In the genomic region with DNA sequence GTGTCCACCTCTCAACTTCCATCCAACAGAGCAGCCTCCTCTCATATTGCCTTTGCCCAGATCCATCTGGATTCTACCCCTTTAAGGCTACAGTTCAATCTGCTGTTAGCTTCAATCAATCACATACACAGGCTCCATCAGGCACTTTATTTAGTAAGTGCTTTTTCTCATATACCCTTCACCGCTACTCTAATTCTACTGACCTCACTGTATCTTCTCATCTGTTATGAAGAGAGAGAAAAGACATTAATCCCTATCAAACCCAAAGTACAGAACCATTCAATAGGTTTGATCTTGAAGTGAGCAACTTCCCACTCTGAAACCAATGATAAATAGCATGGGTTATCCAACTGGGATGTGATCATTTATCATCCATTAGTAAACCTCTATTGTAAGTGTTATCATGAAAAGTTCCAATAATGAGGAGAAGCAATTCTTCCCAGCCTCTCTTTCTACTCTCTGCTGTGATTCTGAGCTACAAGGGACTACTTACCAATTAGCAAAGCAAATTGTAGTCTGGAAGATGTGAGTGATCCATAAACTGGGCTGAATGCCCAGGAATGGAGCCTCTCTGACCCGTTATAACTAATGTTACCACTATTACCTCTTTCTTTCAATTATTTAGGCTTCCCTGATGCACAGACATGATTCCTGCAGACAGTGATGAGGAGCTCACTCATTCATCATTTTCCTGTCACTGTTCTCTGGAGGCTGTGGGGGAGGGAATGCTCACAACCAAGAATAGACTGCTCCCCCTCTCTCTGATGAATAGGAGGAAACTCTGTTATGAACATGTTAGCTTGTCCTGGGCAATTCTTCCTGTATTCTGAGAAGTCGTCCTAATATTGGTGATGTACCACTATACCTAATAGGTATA, we compare ENCODE assay signal across 27 mouse cellular contexts. TPM values are rescaled to one million over a fixed set of nuclear protein-coding genes. Genes with fewer than 3 reads are reported as not detected.
DNase-seq lines count a peak whose midpoint lies in the region; ATAC-seq lines count a peak whose summit lies in the region.
"Had no signal": no experiment of that assay in that cellular context is flagged by ENCODE, and none has a peak within 500 bp of the region (broad histone marks: within the 10 kb centered on the region; RNA-seq: fewer than 3 reads in every experiment).

No protein-coding gene starts in this region.

- H3K27ac ChIP-seq in forebrain, embryonic 13.5 days = no peak overlapping the region
- no peak overlapping the region for H3K27ac ChIP-seq in forebrain, embryonic 10.5 days
- H3K27ac ChIP-seq in neural tube, embryonic 12.5 days = no peak overlapping the region
- H3K27ac ChIP-seq in hindbrain, embryonic 15.5 days (replicated peaks) = no peak overlapping the region
- no peak overlapping the region for H3K27ac ChIP-seq in intestine, embryonic 16.5 days (ENCODE audit: low read length)
- H3K27ac ChIP-seq: embryonic facial prominence, embryonic 15.5 days; liver, embryonic 13.5 days; midbrain, embryonic 15.5 days; stomach, embryonic 15.5 days had no signal

- DNase-seq in forebrain, embryonic 10.5 days (ENCODE audit: extremely low spot score, low spot score) = no peak
- DNase-seq in neural tube, embryonic 10.5 days (ENCODE audit: extremely low spot score, low spot score) = no peak
- DNase-seq in retina, postnatal 1 day = peak; percentile 26
- DNase-seq in spleen, postnatal 4 days (ENCODE audit: low spot score in 2 of 2) = no peak
- DNase-seq: adrenal gland, postnatal 36 days; cerebellum, adult 11-12 months; cerebellum, postnatal 14 days; gastrocnemius, postnatal 10 days; kidney, postnatal 4 days; liver, embryonic 13.5 days; lung, embryonic 14.5 days; right cerebral cortex, adult 18-20 months; right cerebral cortex, postnatal 4 days; thymus, adult 18-20 months; thymus, postnatal 4 days had no signal

- 71% methylated on average over 3 of the region's 3 CpGs for WGBS in forebrain, embryonic 13.5 days
- WGBS in forebrain, embryonic 10.5 days = 85% methylated on average over 3 of the region's 3 CpGs
- WGBS in neural tube, embryonic 12.5 days = 68% methylated on average over 3 of the region's 3 CpGs
- 58% methylated on average over 3 of the region's 3 CpGs for WGBS in hindbrain, embryonic 15.5 days
- 71% methylated on average over 3 of the region's 3 CpGs for WGBS in intestine, embryonic 16.5 days

- H3K4me3 ChIP-seq in forebrain, embryonic 13.5 days = no peak overlapping the region
- H3K4me3 ChIP-seq in forebrain, embryonic 10.5 days = no peak overlapping the region
- no peak overlapping the region for H3K4me3 ChIP-seq in neural tube, embryonic 12.5 days
- H3K4me3 ChIP-seq in hindbrain, embryonic 15.5 days = no peak overlapping the region
- H3K4me3 ChIP-seq in intestine, embryonic 16.5 days (ENCODE audit: low read length) = no peak overlapping the region
- H3K4me3 ChIP-seq: embryonic facial prominence, embryonic 15.5 days; liver, embryonic 13.5 days; midbrain, embryonic 15.5 days; myocyte; stomach, embryonic 15.5 days had no signal

- no peak overlapping the region for H3K9ac ChIP-seq in forebrain, embryonic 13.5 days
- no peak overlapping the region for H3K9ac ChIP-seq in neural tube, embryonic 12.5 days
- no peak overlapping the region for H3K9ac ChIP-seq in hindbrain, embryonic 15.5 days
- no peak overlapping the region for H3K9ac ChIP-seq in intestine, embryonic 16.5 days (ENCODE audit: low read depth, low read length)
- H3K9ac ChIP-seq: embryonic facial prominence, embryonic 15.5 days; liver, embryonic 13.5 days; lung, embryonic 14.5 days; midbrain, embryonic 15.5 days; stomach, embryonic 15.5 days had no signal

- no peaks in the 10 kb centered on the region for H3K27me3 ChIP-seq in forebrain, embryonic 13.5 days
- no peaks in the 10 kb centered on the region for H3K27me3 ChIP-seq in forebrain, embryonic 10.5 days (ENCODE audit: poor library complexity, severe bottlenecking)
- no peaks in the 10 kb centered on the region for H3K27me3 ChIP-seq in neural tube, embryonic 12.5 days (replicated peaks)
- no peaks in the 10 kb centered on the region for H3K27me3 ChIP-seq in hindbrain, embryonic 15.5 days
- H3K27me3 ChIP-seq in intestine, embryonic 16.5 days (replicated peaks; ENCODE audit: control insufficient read depth, insufficient read depth, low read length) = no peaks in the 10 kb centered on the region
- H3K27me3 ChIP-seq: embryonic facial prominence, embryonic 15.5 days; liver, embryonic 13.5 days; midbrain, embryonic 15.5 days; stomach, embryonic 15.5 days had no signal

- H3K4me1 ChIP-seq in forebrain, embryonic 13.5 days = no peaks in the 10 kb centered on the region
- no peaks in the 10 kb centered on the region for H3K4me1 ChIP-seq in forebrain, embryonic 10.5 days
- no peaks in the 10 kb centered on the region for H3K4me1 ChIP-seq in neural tube, embryonic 12.5 days
- no peaks in the 10 kb centered on the region for H3K4me1 ChIP-seq in hindbrain, embryonic 15.5 days (replicated peaks)
- no peaks in the 10 kb centered on the region for H3K4me1 ChIP-seq in intestine, embryonic 16.5 days (ENCODE audit: control insufficient read depth, insufficient read depth, low read length)
- H3K4me1 ChIP-seq: embryonic facial prominence, embryonic 15.5 days; liver, embryonic 13.5 days; midbrain, embryonic 15.5 days; stomach, embryonic 15.5 days had no signal

- H3K36me3 ChIP-seq in forebrain, embryonic 13.5 days (ENCODE audit: poor library complexity, severe bottlenecking) = no peaks in the 10 kb centered on the region
- H3K36me3 ChIP-seq in forebrain, embryonic 10.5 days (replicated peaks) = no peaks in the 10 kb centered on the region
- H3K36me3 ChIP-seq in neural tube, embryonic 12.5 days = no peaks in the 10 kb centered on the region
- no peaks in the 10 kb centered on the region for H3K36me3 ChIP-seq in hindbrain, embryonic 15.5 days
- H3K36me3 ChIP-seq in intestine, embryonic 16.5 days (ENCODE audit: control insufficient read depth, insufficient read depth, low read length) = no peaks in the 10 kb centered on the region
- H3K36me3 ChIP-seq: embryonic facial prominence, embryonic 15.5 days; liver, embryonic 13.5 days; midbrain, embryonic 15.5 days; stomach, embryonic 15.5 days had no signal

- peak; percentile 45; the same call in 1 of the 2 replicates for ATAC-seq in forebrain, embryonic 13.5 days
- ATAC-seq in neural tube, embryonic 12.5 days (ENCODE audit: low FRiP score, low read depth) = peak; percentile 75; the same call in 1 of the 2 replicates
- ATAC-seq in hindbrain, embryonic 15.5 days (ENCODE audit: low FRiP score, low read depth) = peak; percentile 51; the same call in 1 of the 2 replicates
- no peak for ATAC-seq in intestine, embryonic 16.5 days
- ATAC-seq: intestine, postnatal 0 days; midbrain, embryonic 15.5 days; Patski had no signal

- H3K4me2 ChIP-seq in forebrain, embryonic 13.5 days = no peak overlapping the region
- no peak overlapping the region for H3K4me2 ChIP-seq in neural tube, embryonic 12.5 days (replicated peaks)
- no peak overlapping the region for H3K4me2 ChIP-seq in hindbrain, embryonic 15.5 days
- no peak overlapping the region for H3K4me2 ChIP-seq in intestine, embryonic 16.5 days (ENCODE audit: low read depth, low read length)
- H3K4me2 ChIP-seq: embryonic facial prominence, embryonic 15.5 days; heart, embryonic 11.5 days; liver, embryonic 13.5 days; lung, embryonic 14.5 days; midbrain, embryonic 15.5 days; stomach, embryonic 15.5 days had no signal

- no peaks in the 10 kb centered on the region for H3K9me3 ChIP-seq in forebrain, embryonic 13.5 days (replicated peaks)
- H3K9me3 ChIP-seq in forebrain, embryonic 10.5 days = no peaks in the 10 kb centered on the region
- no peaks in the 10 kb centered on the region for H3K9me3 ChIP-seq in neural tube, embryonic 12.5 days
- H3K9me3 ChIP-seq in hindbrain, embryonic 15.5 days = no peaks in the 10 kb centered on the region
- H3K9me3 ChIP-seq in intestine, embryonic 16.5 days (ENCODE audit: control insufficient read depth, low read length) = no peaks in the 10 kb centered on the region
- H3K9me3 ChIP-seq: embryonic facial prominence, embryonic 15.5 days; liver, embryonic 13.5 days; midbrain, embryonic 15.5 days; stomach, embryonic 15.5 days had no signal

RNA-seq across cellular contexts. Expression of a gene that starts 31.9 kb away (rescaled TPM):
- polyA plus RNA-seq in forebrain, embryonic 13.5 days (2015; fragmentation: Nextera tagmentation; extraction: Ambion mirVana) = 2.0 and 2.4 TPM in 2 replicates
- polyA plus RNA-seq in forebrain, embryonic 10.5 days (2016; fragmentation: Nextera tagmentation; extraction: Ambion mirVana) = 0.09 TPM in 1 of 2 replicates, not detected in the other
- polyA plus RNA-seq in neural tube, embryonic 12.5 days (2016; fragmentation: Nextera tagmentation; extraction: Ambion mirVana) = 6.1 and 6.7 TPM in 2 replicates
- polyA plus RNA-seq in hindbrain, embryonic 15.5 days (2015; fragmentation: Nextera tagmentation; extraction: Ambion mirVana) = 11.4 and 13.3 TPM in 2 replicates
- 0.23 TPM in 2 replicates for polyA plus RNA-seq in intestine, embryonic 16.5 days (2015; fragmentation: Nextera tagmentation; extraction: Ambion mirVana)
- polyA plus RNA-seq: heart, postnatal 0 days had no signal
